Mouse (Mus musculus): ENCODE results near the gene Phgdh. TPM values are rescaled to one million over a fixed set of nuclear protein-coding genes. Genes with fewer than 3 reads are reported as not detected.

The Phgdh gene
- polyA plus RNA-seq, 1 experiment = 3.6 TPM

DNA sequence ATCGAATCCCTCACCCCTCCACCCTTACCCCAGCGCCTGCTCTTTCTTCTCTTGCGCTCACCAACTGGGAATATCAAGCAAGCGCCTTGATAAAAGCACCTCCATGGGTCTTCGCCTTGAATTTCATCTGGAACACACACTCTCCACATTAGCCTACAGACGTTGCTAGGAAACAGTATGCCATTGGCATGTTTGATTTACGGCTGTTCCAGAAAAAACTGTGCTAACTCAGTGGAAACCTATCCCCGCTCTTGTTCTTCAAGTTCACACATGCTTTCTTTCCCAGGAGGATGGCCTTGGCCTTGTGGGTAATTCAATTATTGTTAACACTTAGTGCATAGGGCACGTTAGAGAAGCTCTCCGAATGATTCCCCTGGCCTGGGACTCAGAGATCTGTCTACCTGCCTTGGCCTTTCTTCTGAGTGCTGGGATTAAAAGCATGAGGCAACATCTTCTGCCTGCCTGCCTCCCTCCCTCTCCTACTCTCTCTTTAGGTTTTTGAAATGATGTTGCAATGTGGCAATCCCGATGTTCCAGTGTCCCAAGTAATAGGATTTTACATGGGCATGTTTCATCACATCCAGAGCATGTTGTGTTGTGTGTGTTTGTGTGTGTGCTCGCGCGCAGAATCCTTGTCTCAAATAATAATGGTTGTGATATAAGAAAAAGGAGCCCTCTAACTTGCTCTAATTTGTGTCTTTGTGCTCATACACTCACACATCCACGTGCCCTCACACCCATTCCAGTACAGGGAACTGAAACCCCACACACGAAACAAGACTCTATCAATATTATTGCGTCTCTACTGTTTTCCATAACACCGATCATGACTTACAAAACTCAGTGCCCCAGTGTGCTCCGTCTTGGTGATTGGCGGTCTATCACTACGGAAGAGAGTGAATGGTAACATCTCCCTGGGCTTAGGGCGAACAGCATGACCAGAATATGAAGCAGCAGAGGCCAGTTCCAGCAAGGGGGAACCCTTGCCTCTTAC, 2.8 kb downstream of the Phgdh start:
- TF ChIP-seq GATA1 (IDR thresholded peaks at IDR 0.05; ENCODE audit: low read length) (no peak), TAL1 (IDR thresholded peaks at IDR 0.05; ENCODE audit: low read length) (no peak)
- peaks cover 3% of the 10 kb centered on the region; the same call in 1 of the 2 replicates for H3K27me3 ChIP-seq (ENCODE audit: control insufficient read depth)
- H3K9me3 ChIP-seq (ENCODE audit: control insufficient read depth, low read length) = no peaks in the 10 kb centered on the region
- H3K4me1 ChIP-seq (ENCODE audit: control insufficient read depth) = peaks cover 35% of the 10 kb centered on the region
- H3K4me3 ChIP-seq (replicated peaks) = no peak overlapping the region
- peaks cover 9% of the 10 kb centered on the region for H3K36me3 ChIP-seq (ENCODE audit: control insufficient read depth)

DNA sequence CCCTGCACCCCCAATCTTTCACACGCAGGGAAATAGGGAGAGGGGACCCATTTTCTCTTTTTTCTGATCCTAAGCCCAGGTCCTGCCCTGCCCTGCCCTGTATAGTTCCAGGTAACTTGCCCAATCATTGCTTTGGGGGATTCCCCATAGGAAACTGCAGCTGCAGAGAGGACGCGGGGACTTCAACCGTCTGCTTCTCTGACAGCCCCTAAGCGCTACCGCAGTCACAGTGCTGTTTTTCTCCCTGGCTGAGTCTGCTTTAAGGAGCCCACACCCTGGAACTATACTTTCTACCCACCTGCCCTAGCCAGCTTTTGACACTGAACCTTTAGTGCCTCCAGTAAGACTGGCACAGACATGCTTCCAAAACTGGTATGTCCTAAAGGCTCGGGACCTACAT, 3.9 kb downstream of the Phgdh start:
- H3K9me3 ChIP-seq (ENCODE audit: control insufficient read depth, low read length) = no peaks in the 10 kb centered on the region
- H3K36me3 ChIP-seq (ENCODE audit: control insufficient read depth) = peaks cover 9% of the 10 kb centered on the region
- no peak for TF ChIP-seq TAL1 (IDR thresholded peaks at IDR 0.05; ENCODE audit: low read length)
- no peak for TF ChIP-seq GATA1 (IDR thresholded peaks at IDR 0.05; ENCODE audit: low read length)
- H3K27me3 ChIP-seq (ENCODE audit: control insufficient read depth) = peaks cover 3% of the 10 kb centered on the region; the same call in 1 of the 2 replicates
- no peak overlapping the region for H3K4me3 ChIP-seq (replicated peaks)
- H3K4me1 ChIP-seq (ENCODE audit: control insufficient read depth) = peaks cover 35% of the 10 kb centered on the region

DNA sequence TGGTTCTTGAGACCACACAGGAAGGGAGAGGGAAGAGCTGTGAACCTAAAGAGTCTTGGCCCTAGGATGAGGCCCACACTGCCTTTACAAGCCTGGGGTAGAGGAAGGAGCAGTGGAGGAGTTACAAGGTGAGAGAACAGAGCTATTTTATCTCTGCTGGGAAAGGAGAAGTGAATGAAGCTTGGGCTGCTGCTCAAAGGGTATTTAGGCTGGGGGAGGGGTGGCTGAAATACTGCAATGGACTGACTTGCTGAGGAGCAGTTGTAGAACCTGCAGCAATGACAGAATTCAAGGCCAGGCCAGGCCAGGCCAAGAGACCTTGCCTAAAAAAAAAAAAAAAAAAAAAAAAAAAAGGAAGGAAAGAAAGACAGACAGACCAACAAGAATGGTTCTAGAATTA, 4.5 kb downstream of the Phgdh start:
- Histone ChIP-seq H3K27me3 (ENCODE audit: control insufficient read depth) (peaks cover 3% of the 10 kb centered on the region; the same call in 1 of the 2 replicates), H3K9me3 (ENCODE audit: control insufficient read depth, low read length) (no peaks in the 10 kb centered on the region), H3K4me3 (replicated peaks) (no peak overlapping the region), H3K4me1 (ENCODE audit: control insufficient read depth) (peaks cover 35% of the 10 kb centered on the region), H3K36me3 (ENCODE audit: control insufficient read depth) (peaks cover 11% of the 10 kb centered on the region)
- TF ChIP-seq GATA1 (IDR thresholded peaks at IDR 0.05; ENCODE audit: low read length) = no peak
- no peak for TF ChIP-seq TAL1 (IDR thresholded peaks at IDR 0.05; ENCODE audit: low read length)

DNA sequence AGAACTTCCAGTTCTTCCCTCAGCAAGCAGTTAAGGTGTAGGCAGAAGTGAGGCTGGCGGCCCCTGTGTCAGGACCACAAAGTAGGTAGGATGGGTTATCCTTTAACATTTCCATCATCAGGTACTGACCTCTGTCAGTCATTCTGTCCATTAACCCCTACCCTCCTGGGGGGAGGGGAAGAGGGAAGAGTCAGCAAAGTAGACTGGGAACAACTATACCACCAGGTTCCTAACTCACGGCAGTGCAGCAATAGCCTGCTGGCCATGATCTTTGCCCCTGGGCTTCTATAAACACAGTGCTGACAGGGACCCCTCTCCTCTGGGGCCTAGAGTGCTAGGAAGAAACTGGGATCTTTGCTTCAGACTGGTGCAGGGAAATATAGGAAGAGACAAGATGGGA, 5.8 kb downstream of the Phgdh start:
- Histone ChIP-seq H3K36me3 (ENCODE audit: control insufficient read depth) (peaks cover 16% of the 10 kb centered on the region), H3K4me3 (replicated peaks) (no peak overlapping the region), H3K4me1 (ENCODE audit: control insufficient read depth) (peaks cover 30% of the 10 kb centered on the region), H3K9me3 (ENCODE audit: control insufficient read depth, low read length) (no peaks in the 10 kb centered on the region), H3K27me3 (ENCODE audit: control insufficient read depth) (no peaks in the 10 kb centered on the region)
- TF ChIP-seq TAL1 (IDR thresholded peaks at IDR 0.05; ENCODE audit: low read length) (no peak), GATA1 (IDR thresholded peaks at IDR 0.05; ENCODE audit: low read length) (no peak)

DNA sequence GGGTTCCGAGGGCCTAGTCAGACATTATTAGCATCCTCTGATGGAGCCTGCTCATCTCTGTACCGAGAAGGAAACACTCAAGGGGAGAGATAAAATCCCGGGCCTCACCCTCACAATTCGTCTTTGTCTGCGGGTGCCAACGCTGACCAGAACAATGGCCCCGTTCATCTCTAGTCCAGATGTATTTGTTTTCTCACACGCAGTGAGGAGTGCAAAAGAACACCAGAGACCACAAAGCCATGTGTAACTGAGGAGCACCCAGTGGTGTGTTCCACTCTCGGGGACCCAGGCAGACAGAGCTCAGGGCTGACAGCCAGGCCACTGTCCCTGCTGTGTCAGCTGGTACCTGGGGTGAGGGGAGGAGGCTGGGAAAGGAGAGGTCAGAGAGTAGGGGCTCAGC, 15.6 kb downstream of the Phgdh start:
- H3K4me3 ChIP-seq (replicated peaks) = no peak overlapping the region
- H3K9me3 ChIP-seq (ENCODE audit: control insufficient read depth, low read length) = no peaks in the 10 kb centered on the region
- H3K4me1 ChIP-seq (ENCODE audit: control insufficient read depth) = no peaks in the 10 kb centered on the region
- no peak for TF ChIP-seq GATA1 (IDR thresholded peaks at IDR 0.05; ENCODE audit: low read length)
- TF ChIP-seq TAL1 (IDR thresholded peaks at IDR 0.05; ENCODE audit: low read length) = no peak
- H3K36me3 ChIP-seq (ENCODE audit: control insufficient read depth) = peaks cover 63% of the 10 kb centered on the region
- H3K27me3 ChIP-seq (ENCODE audit: control insufficient read depth) = no peaks in the 10 kb centered on the region

DNA sequence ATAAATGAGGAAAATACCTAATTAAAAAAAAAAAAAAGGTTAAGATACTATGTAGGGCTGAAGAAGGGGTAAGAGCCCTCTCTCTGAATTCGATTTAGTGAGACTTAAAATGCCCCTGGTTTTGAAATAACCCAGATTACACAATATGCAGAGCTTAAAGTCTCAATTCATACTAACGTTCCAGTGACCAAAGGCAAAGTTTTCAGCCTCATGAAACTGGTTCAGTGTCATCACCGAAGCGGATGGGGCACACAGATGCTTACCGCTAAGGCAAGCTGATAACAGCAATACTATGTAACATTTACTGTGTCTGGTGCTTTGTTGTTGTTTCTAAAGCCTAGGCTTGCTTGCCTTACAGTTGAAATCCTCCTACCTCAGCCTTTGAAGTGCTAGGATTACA, 17.6 kb downstream of the Phgdh start:
- TF ChIP-seq TAL1 (IDR thresholded peaks at IDR 0.05; ENCODE audit: low read length) (no peak), GATA1 (IDR thresholded peaks at IDR 0.05; ENCODE audit: low read length) (no peak)
- Histone ChIP-seq H3K36me3 (ENCODE audit: control insufficient read depth) (peaks cover 64% of the 10 kb centered on the region), H3K4me1 (ENCODE audit: control insufficient read depth) (no peaks in the 10 kb centered on the region), H3K9me3 (ENCODE audit: control insufficient read depth, low read length) (no peaks in the 10 kb centered on the region), H3K4me3 (replicated peaks) (no peak overlapping the region), H3K27me3 (ENCODE audit: control insufficient read depth) (no peaks in the 10 kb centered on the region)

DNA sequence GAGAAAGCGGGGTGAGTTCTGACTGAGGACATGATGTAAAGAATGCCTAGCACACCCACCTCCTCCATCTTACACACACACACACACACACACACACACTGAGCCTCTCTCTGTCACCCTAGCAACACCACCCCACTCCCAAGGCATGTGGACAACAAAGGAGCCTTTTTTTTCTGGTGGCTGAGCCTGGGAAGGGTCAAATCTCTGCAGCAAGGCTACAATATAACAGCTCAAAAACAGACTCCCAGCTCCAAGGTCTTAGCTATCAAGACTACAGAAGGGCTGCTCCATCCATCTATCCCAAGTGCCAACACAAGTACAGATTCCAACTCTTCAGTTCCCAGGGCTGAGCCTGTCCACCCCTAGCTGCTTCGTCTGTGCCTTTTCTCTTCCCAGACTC, 20.6 kb downstream of the Phgdh start:
- no peak overlapping the region for H3K4me3 ChIP-seq (replicated peaks)
- no peaks in the 10 kb centered on the region for H3K27me3 ChIP-seq (ENCODE audit: control insufficient read depth)
- no peaks in the 10 kb centered on the region for H3K4me1 ChIP-seq (ENCODE audit: control insufficient read depth)
- TF ChIP-seq TAL1 (IDR thresholded peaks at IDR 0.05; ENCODE audit: low read length) = no peak
- TF ChIP-seq GATA1 (IDR thresholded peaks at IDR 0.05; ENCODE audit: low read length) = no peak
- peaks cover 58% of the 10 kb centered on the region for H3K36me3 ChIP-seq (ENCODE audit: control insufficient read depth)
- H3K9me3 ChIP-seq (ENCODE audit: control insufficient read depth, low read length) = no peaks in the 10 kb centered on the region

DNA sequence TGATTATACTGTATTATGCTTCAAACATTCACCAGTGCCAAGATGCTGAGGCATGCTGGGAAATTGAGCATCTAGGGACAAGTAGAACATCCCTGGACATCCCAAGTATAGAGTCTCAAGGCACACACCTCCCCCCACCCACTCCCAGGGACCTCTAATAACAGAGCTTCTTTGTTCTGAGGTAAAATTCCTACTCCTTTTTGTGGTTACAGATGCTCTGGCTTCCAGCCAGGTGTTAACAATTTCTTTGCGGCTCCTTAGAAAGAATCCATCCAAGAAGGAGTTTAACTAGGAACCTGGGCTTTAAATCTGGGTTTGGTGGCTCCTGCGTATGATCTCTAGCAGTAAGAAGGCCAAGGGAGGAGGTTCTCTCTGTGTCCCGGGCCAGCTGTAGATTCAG, 22.6 kb downstream of the Phgdh start:
- Histone ChIP-seq H3K4me3 (replicated peaks) (no peak overlapping the region), H3K36me3 (ENCODE audit: control insufficient read depth) (peaks cover 53% of the 10 kb centered on the region), H3K4me1 (ENCODE audit: control insufficient read depth) (no peaks in the 10 kb centered on the region), H3K27me3 (ENCODE audit: control insufficient read depth) (no peaks in the 10 kb centered on the region), H3K9me3 (ENCODE audit: control insufficient read depth, low read length) (no peaks in the 10 kb centered on the region)
- TF ChIP-seq GATA1 (IDR thresholded peaks at IDR 0.05; ENCODE audit: low read length) = no peak

DNA sequence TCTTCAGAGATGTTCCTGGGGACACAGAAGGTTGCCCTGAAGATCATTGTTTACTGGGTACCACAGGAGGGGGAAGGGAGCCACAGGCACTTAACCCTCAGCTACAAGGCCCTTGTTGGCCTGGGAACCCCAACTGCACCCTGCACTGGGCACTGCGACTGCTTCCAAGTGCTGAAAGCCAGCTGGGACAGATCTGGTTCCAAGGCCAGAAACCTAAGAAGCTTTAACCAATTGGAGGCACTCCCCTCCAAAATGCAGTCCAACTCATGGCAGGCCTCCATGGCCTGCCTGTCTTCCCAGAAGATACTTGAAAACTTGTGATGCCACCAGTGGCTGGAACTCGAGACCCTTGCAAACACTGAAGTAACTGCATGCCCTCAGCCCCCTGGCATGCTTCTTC, 24.6 kb downstream of the Phgdh start:
- Histone ChIP-seq H3K27me3 (ENCODE audit: control insufficient read depth) (no peaks in the 10 kb centered on the region), H3K4me3 (replicated peaks) (no peak overlapping the region), H3K4me1 (ENCODE audit: control insufficient read depth) (no peaks in the 10 kb centered on the region), H3K9me3 (ENCODE audit: control insufficient read depth, low read length) (no peaks in the 10 kb centered on the region), H3K36me3 (ENCODE audit: control insufficient read depth) (peaks cover 42% of the 10 kb centered on the region)
- no peak for TF ChIP-seq GATA1 (IDR thresholded peaks at IDR 0.05; ENCODE audit: low read length)
- TF ChIP-seq TAL1 (IDR thresholded peaks at IDR 0.05; ENCODE audit: low read length) = no peak

Data from erythroblast, embryonic 14.5 days (primary cell).